Comparison of ENCODE assay signal across 10 mouse cellular contexts in the genomic region with DNA sequence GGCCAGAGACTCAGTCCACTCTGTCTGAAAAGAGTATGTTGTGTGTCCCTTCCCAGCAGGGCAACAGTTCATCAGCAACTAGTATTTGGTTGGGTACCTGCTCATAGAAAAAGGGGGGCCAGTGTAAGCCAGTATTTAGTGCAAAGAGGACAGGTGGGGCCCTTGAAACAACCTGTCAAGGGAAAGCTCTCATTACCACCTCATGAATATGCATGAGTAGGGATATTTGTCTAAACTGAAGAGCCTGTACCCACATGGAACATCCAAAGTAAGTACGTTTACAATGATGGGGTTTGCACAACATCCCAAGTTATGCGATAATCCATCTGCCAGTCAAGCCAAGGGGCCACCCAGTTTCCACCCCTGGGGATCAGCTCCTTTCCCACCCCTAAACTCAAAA. TPM values are rescaled to one million over a fixed set of nuclear protein-coding genes. Genes with fewer than 3 reads are reported as not detected.
"Had no signal": no experiment of that assay in that cellular context is flagged by ENCODE, and none has a peak within 500 bp of the region (broad histone marks: within the 10 kb centered on the region; RNA-seq: fewer than 3 reads in every experiment).

No protein-coding gene starts in this region.

- DNase-seq: retina, postnatal 1 day; right cerebral cortex, postnatal 4 days; spleen, adult 18-20 months; thymus, adult 18-20 months; thymus, adult 2 months; thymus, postnatal 14 days; thymus, postnatal 25 days; thymus, postnatal 36 days; thymus, postnatal 4 days had no signal

RNA-seq across cellular contexts. Expression of gene Tspan11, which starts 47.9 kb away (rescaled TPM):
- total RNA-seq: neutrophil, adult 5-6 weeks had no signal
